ENCODE assay signal across 8 mouse cellular contexts in genomic region chr7:19228793-19229148, GRCm38 (mm10). TPM values are rescaled to one million over a fixed set of nuclear protein-coding genes. Genes with fewer than 3 reads are reported as not detected.
DNase-seq lines count a peak whose midpoint lies in the region; ATAC-seq and TF ChIP-seq lines count a peak whose summit lies in the region.

No protein-coding gene starts in this region.

- peak overlapping the region; percentile 83 for H3K9ac ChIP-seq in heart, embryonic 14.5 days (ENCODE audit: low read length)
- H3K9ac ChIP-seq in ES-E14 (ENCODE audit: insufficient read depth, low read depth, low read length, poor library complexity, severe bottlenecking): peak overlapping the region; percentile 93

- under 1% methylated on average over 14 of the region's 14 CpGs for WGBS in heart, embryonic 14.5 days
- under 1% methylated on average over 14 of the region's 14 CpGs for WGBS in hindbrain, embryonic 10.5 days
- under 1% methylated on average over 14 of the region's 14 CpGs for WGBS in midbrain, embryonic 10.5 days

- no peaks in the 10 kb centered on the region for H3K9me3 ChIP-seq in heart, embryonic 14.5 days (ENCODE audit: control insufficient read depth, low read length)
- no peaks in the 10 kb centered on the region for H3K9me3 ChIP-seq in ES-E14 (ENCODE audit: control insufficient read depth, insufficient read depth, low read depth, low read length)
- no peaks in the 10 kb centered on the region for H3K9me3 ChIP-seq in hindbrain, embryonic 10.5 days
- H3K9me3 ChIP-seq in midbrain, embryonic 10.5 days (replicated peaks): no peaks in the 10 kb centered on the region

- H3K4me1 ChIP-seq in heart, embryonic 14.5 days (ENCODE audit: control insufficient read depth in 2 of 2, insufficient read depth in 2 of 2, low read length in 2 of 2): peaks cover 7 to 17% of the 10 kb centered on the region in 2 experiments
- peaks cover 0 to 8% of the 10 kb centered on the region in 2 experiments; a peak in 2 of 4 replicates for H3K4me1 ChIP-seq in ES-E14 (ENCODE audit: control insufficient read depth in 2 of 2, insufficient read depth in 2 of 2, low read length in 2 of 2, poor library complexity in 1 of 2)
- peaks cover 23% of the 10 kb centered on the region for H3K4me1 ChIP-seq in hindbrain, embryonic 10.5 days (replicated peaks)
- peaks cover 26% of the 10 kb centered on the region for H3K4me1 ChIP-seq in midbrain, embryonic 10.5 days

- H3K4me2 ChIP-seq in heart, embryonic 14.5 days (ENCODE audit: low read length): peak overlapping the region; percentile 84

- peak overlapping the region; percentile 75 to 76 for H3K4me3 ChIP-seq in heart, embryonic 14.5 days (ENCODE audit: control insufficient read depth in 1 of 2, insufficient read depth in 1 of 2, low read depth in 1 of 2, low read length in 2 of 2)
- peak overlapping the region; percentile 91 to 97 for H3K4me3 ChIP-seq in ES-E14 (ENCODE audit: insufficient read depth in 1 of 2, low read depth in 1 of 2, low read length in 2 of 2, poor library complexity in 1 of 2, severe bottlenecking in 1 of 2)
- peak overlapping the region; percentile 72 for H3K4me3 ChIP-seq in hindbrain, embryonic 10.5 days
- peak overlapping the region; percentile 66 for H3K4me3 ChIP-seq in midbrain, embryonic 10.5 days

- H3K27me3 ChIP-seq in heart, embryonic 14.5 days (ENCODE audit: control insufficient read depth, insufficient read depth, low read length): no peaks in the 10 kb centered on the region
- no peaks in the 10 kb centered on the region for H3K27me3 ChIP-seq in hindbrain, embryonic 10.5 days (ENCODE audit: insufficient read depth, poor library complexity, severe bottlenecking)
- H3K27me3 ChIP-seq in midbrain, embryonic 10.5 days (ENCODE audit: low read depth, poor library complexity, severe bottlenecking): no peaks in the 10 kb centered on the region

- peak overlapping the region; percentile 68 to 79 for H3K27ac ChIP-seq in heart, embryonic 14.5 days (replicated peaks in 1 of 2; ENCODE audit: control insufficient read depth in 1 of 2, insufficient read depth in 1 of 2, low read depth in 2 of 2, low read length in 2 of 2)
- 0 out of 2 replicates have a peak overlapping the region, but pooled peaks have one; percentile 40 for H3K27ac ChIP-seq in ES-E14 (ENCODE audit: insufficient read depth, low read depth, low read length, poor library complexity, severe bottlenecking)
- H3K27ac ChIP-seq in hindbrain, embryonic 10.5 days: peak overlapping the region; percentile 95
- peak overlapping the region; percentile 97 for H3K27ac ChIP-seq in midbrain, embryonic 10.5 days (replicated peaks)

- H3K36me3 ChIP-seq in heart, embryonic 14.5 days (ENCODE audit: control insufficient read depth, insufficient read depth, low read length): peaks cover 16% of the 10 kb centered on the region
- H3K36me3 ChIP-seq in ES-E14 (ENCODE audit: control insufficient read depth, insufficient read depth, low read length, poor library complexity, severe bottlenecking): peaks cover 6% of the 10 kb centered on the region; the same call in 1 of the 2 replicates
- H3K36me3 ChIP-seq in hindbrain, embryonic 10.5 days: peaks cover 44% of the 10 kb centered on the region
- peaks cover 52% of the 10 kb centered on the region for H3K36me3 ChIP-seq in midbrain, embryonic 10.5 days

- no peak for DNase-seq in heart, adult 9 months (ENCODE audit: low spot score in 2 of 2)
- no peak for DNase-seq in ES-E14 (ENCODE audit: low read depth, low spot score)
- no peak for DNase-seq in hindbrain, embryonic 10.5 days (ENCODE audit: low spot score)
- no peak for DNase-seq in midbrain, embryonic 10.5 days (ENCODE audit: low spot score)
- DNase-seq in right cerebral cortex, postnatal 14 days: no peak
- no peak for DNase-seq in thymus, postnatal 25 days
- no peak for DNase-seq in left cerebral cortex, adult 9 months (ENCODE audit: low spot score in 2 of 2)

- in situ Hi-C loops in ES-E14 (cut with MboI; ENCODE audit: low sequenced_read_pairs in 2 of 2, unreplicated experiment in 2 of 2): no loop called here

- ATAC-seq in heart, embryonic 14.5 days (ENCODE audit: insufficient number of reproducible peaks, insufficient read depth, low FRiP score, low read depth): no peak

TF ChIP-seq in ES-E14, 5 proteins besides CTCF, POLR2A, EP300 and RAD21:
- TF ChIP-seq HCFC1 (IDR thresholded peaks at IDR 0.05; ENCODE audit: borderline replicate concordance, insufficient read depth, low read length) (no peak), CHD2 (IDR thresholded peaks at IDR 0.05; ENCODE audit: low read depth, low read length) (no peak), ZC3H11A (IDR thresholded peaks at IDR 0.05; ENCODE audit: borderline replicate concordance, low read depth, low read length) (no peak), ZNF384 (IDR thresholded peaks at IDR 0.05; ENCODE audit: low read depth, low read length) (no peak), MAFK (IDR thresholded peaks at IDR 0.05; ENCODE audit: insufficient read depth, low read depth, low read length) (no peak)

RNA-seq across cellular contexts. Expression of gene Opa3, which starts 0.6 kb away (rescaled TPM):
- 36.5 and 38.6 TPM in 2 replicates for polyA plus RNA-seq in heart, embryonic 14.5 days (2014; fragmentation: Nextera tagmentation; extraction: Ambion mirVana)
- total RNA-seq in ES-E14 (2012; rRNA removed): 12.6 and 15.8 TPM in 2 replicates
- polyA plus RNA-seq in hindbrain, embryonic 10.5 days (2016; fragmentation: Nextera tagmentation; extraction: Ambion mirVana): 47.8 and 51.1 TPM in 2 replicates
- polyA plus RNA-seq in midbrain, embryonic 10.5 days (2016; fragmentation: Nextera tagmentation; extraction: Ambion mirVana): 51.0 and 51.9 TPM in 2 replicates

RNA-seq across cellular contexts. Expression of gene Gpr4, which starts 16.4 kb away (rescaled TPM):
- polyA plus RNA-seq in heart, embryonic 14.5 days (2014; fragmentation: Nextera tagmentation; extraction: Ambion mirVana): 1.6 and 1.9 TPM in 2 replicates
- 3.8 TPM in 2 replicates for total RNA-seq in ES-E14 (2012; rRNA removed)
- polyA plus RNA-seq in hindbrain, embryonic 10.5 days (2016; fragmentation: Nextera tagmentation; extraction: Ambion mirVana): 1.8 and 2.9 TPM in 2 replicates
- polyA plus RNA-seq in midbrain, embryonic 10.5 days (2016; fragmentation: Nextera tagmentation; extraction: Ambion mirVana): 2.4 and 2.6 TPM in 2 replicates

RNA-seq across cellular contexts. Expression of gene Vasp, which starts 42.8 kb away (rescaled TPM):
- polyA plus RNA-seq in heart, embryonic 14.5 days (2014; fragmentation: Nextera tagmentation; extraction: Ambion mirVana): 66.1 and 68.9 TPM in 2 replicates
- 92.5 and 108 TPM in 2 replicates for total RNA-seq in ES-E14 (2012; rRNA removed)
- polyA plus RNA-seq in hindbrain, embryonic 10.5 days (2016; fragmentation: Nextera tagmentation; extraction: Ambion mirVana): 58.8 and 62.0 TPM in 2 replicates
- 49.3 and 52.7 TPM in 2 replicates for polyA plus RNA-seq in midbrain, embryonic 10.5 days (2016; fragmentation: Nextera tagmentation; extraction: Ambion mirVana)

RNA-seq across cellular contexts. Expression of gene Ppm1n, which starts 51.1 kb away (rescaled TPM):
- 0.20 TPM in 1 of 2 replicates, not detected in the other for polyA plus RNA-seq in heart, embryonic 14.5 days (2014; fragmentation: Nextera tagmentation; extraction: Ambion mirVana)
- total RNA-seq in ES-E14 (2012; rRNA removed): 2.9 and 9.7 TPM in 2 replicates
- 0.30 and 0.42 TPM in 2 replicates for polyA plus RNA-seq in hindbrain, embryonic 10.5 days (2016; fragmentation: Nextera tagmentation; extraction: Ambion mirVana)
- polyA plus RNA-seq in midbrain, embryonic 10.5 days (2016; fragmentation: Nextera tagmentation; extraction: Ambion mirVana): 0.36 and 0.39 TPM in 2 replicates

RNA-seq across cellular contexts. Expression of gene Eml2, which starts 52.5 kb away (rescaled TPM):
- polyA plus RNA-seq in heart, embryonic 14.5 days (2014; fragmentation: Nextera tagmentation; extraction: Ambion mirVana): 8.3 and 9.5 TPM in 2 replicates
- 29.5 and 29.8 TPM in 2 replicates for total RNA-seq in ES-E14 (2012; rRNA removed)
- 2.8 and 4.9 TPM in 2 replicates for polyA plus RNA-seq in hindbrain, embryonic 10.5 days (2016; fragmentation: Nextera tagmentation; extraction: Ambion mirVana)
- polyA plus RNA-seq in midbrain, embryonic 10.5 days (2016; fragmentation: Nextera tagmentation; extraction: Ambion mirVana): 4.3 and 4.8 TPM in 2 replicates

Comparison
In these comparisons a context has a peak if more than half of its experiments do, and no peak if none do; other contexts are left out.
1. H3K27ac ChIP-seq: peak in every context shown above with its lines; median percentile 97 in midbrain, embryonic 10.5 days; 95 in hindbrain, embryonic 10.5 days; 74 in heart, embryonic 14.5 days; 40 in ES-E14.